In the genomic region with DNA sequence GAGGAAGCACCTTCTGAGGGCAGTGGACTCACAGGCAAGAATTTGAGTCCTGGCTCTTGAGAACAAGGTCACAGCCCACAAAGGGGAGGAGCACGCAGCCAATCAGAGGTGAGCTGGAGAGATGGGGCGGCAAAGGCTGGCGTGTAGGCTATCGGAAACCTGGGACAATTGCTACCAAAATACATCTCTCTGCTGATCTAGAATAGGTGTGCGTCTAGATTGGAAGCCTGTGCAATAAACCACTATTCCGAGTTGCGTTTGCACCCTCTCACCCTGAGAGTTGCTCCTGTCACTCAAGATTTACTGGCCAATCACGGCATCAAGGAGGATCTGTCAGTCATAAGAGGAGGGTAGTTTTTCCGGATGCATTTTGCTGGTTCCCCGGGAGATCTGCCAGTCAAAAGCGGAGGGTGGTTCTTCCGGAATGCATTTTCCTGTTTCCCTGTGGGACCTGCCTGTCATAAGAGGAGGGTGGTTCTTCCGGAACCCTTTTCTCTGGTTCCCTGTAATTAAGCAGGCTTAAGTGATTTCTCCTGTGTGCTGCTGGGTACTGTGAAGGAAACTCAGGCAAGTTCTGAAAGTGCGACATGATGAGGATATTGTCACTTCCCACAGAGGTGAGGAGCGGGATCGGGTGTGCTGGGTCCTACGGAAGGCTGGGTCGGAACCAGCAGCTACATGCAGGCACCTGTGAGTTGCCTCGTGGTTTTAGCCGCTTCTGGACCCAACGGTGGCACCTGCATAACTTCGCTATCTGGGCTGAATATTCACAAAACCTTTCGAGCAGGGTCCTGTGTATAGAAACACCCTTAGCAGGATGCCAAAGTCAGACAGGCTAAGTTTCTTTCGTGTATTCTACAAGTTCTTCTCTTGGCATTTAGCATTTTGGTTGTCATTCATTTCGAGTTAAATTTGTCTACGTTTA, we compare ENCODE assay signal across 8 mouse cellular contexts.
A peak's percentile ranks its signal among the peaks of the same experiment; 100 is the strongest.
DNase-seq lines count a peak whose midpoint lies in the region; ATAC-seq lines count a peak whose summit lies in the region.
"Not testable (repeated sequence)": the region's sequence is repeated elsewhere in the genome, so short reads cannot be mapped to it uniquely, and the experiment has no call there.

No protein-coding gene starts in this region.

- peak overlapping the region; percentile 55 for H3K4me2 ChIP-seq in heart, embryonic 14.5 days (ENCODE audit: low read length)
- peak overlapping the region; percentile 64 for H3K4me2 ChIP-seq in liver, embryonic 13.5 days
- peak overlapping the region; percentile 45 for H3K4me2 ChIP-seq in stomach, embryonic 16.5 days (ENCODE audit: low read depth, low read length)

- H3K27ac ChIP-seq in heart, embryonic 14.5 days (replicated peaks in 1 of 2; ENCODE audit: control insufficient read depth in 1 of 2, insufficient read depth in 1 of 2, low read depth in 2 of 2, low read length in 2 of 2), result peak overlapping the region; percentile 57 to 63; a peak in 3 of 4 replicates
- H3K27ac ChIP-seq in liver, embryonic 13.5 days; stomach, embryonic 16.5 days (ENCODE audit: low read length): not testable (repeated sequence)

- not testable (repeated sequence) for H3K27me3 ChIP-seq in heart, embryonic 14.5 days (ENCODE audit: control insufficient read depth, insufficient read depth, low read length); liver, embryonic 13.5 days; stomach, embryonic 16.5 days (ENCODE audit: control insufficient read depth, insufficient read depth, low read length)

- DNase-seq in c-Kit-negative CD71-positive TER-119-positive erythroid progenitor cells, embryonic 14.5 days (ENCODE audit: low read depth, low spot score), result peak; percentile 59
- DNase-seq in fibroblast of lung, adult 2 months (ENCODE audit: low read depth), result peak; percentile 95
- DNase-seq in kidney, postnatal 14 days, result peak; percentile 93
- peak; percentile 81 for DNase-seq in liver, embryonic 13.5 days
- DNase-seq in neural tube, embryonic 10.5 days (ENCODE audit: extremely low spot score, low spot score), result peak; percentile 77

- H3K9ac ChIP-seq in heart, embryonic 14.5 days (ENCODE audit: low read length), result peak overlapping the region; percentile 69
- H3K9ac ChIP-seq in liver, embryonic 13.5 days, result peak overlapping the region; percentile 62
- H3K9ac ChIP-seq in stomach, embryonic 16.5 days (ENCODE audit: low read length), result peak overlapping the region; percentile 65

- H3K9me3 ChIP-seq in heart, embryonic 14.5 days (ENCODE audit: control insufficient read depth, low read length); liver, embryonic 13.5 days (replicated peaks); stomach, embryonic 16.5 days (replicated peaks; ENCODE audit: control insufficient read depth, low read length): not testable (repeated sequence)

- H3K4me3 ChIP-seq in heart, embryonic 14.5 days (ENCODE audit: control insufficient read depth in 1 of 2, insufficient read depth in 1 of 2, low read depth in 1 of 2, low read length in 2 of 2), result peak overlapping the region; percentile 46 to 49
- H3K4me3 ChIP-seq in liver, embryonic 13.5 days (replicated peaks), result peak overlapping the region; percentile 63
- peak overlapping the region; percentile 50 for H3K4me3 ChIP-seq in stomach, embryonic 16.5 days (replicated peaks; ENCODE audit: low read length)

- peak; percentile 100 for ATAC-seq in CD4-positive, CD25-positive, alpha-beta regulatory T cell, adult 4 months
- peak; percentile 93 for ATAC-seq in heart, embryonic 14.5 days (ENCODE audit: insufficient number of reproducible peaks, insufficient read depth, low FRiP score, low read depth)
- peak; percentile 100 for ATAC-seq in liver, embryonic 13.5 days (ENCODE audit: low read depth)
- peak; percentile 100 for ATAC-seq in stomach, embryonic 16.5 days (ENCODE audit: insufficient read depth, low FRiP score)

- H3K4me1 ChIP-seq in heart, embryonic 14.5 days (ENCODE audit: control insufficient read depth in 2 of 2, insufficient read depth in 2 of 2, low read length in 2 of 2); liver, embryonic 13.5 days (replicated peaks); stomach, embryonic 16.5 days (ENCODE audit: control insufficient read depth, insufficient read depth, low read length): not testable (repeated sequence)

- 3% methylated on average over 22 of the region's 26 CpGs for WGBS in heart, embryonic 14.5 days
- under 1% methylated on average over 23 of the region's 26 CpGs for WGBS in liver, embryonic 13.5 days (ENCODE audit: insufficient replicate concordance)
- 2% methylated on average over 21 of the region's 26 CpGs for WGBS in stomach, embryonic 16.5 days

- H3K36me3 ChIP-seq in heart, embryonic 14.5 days (ENCODE audit: control insufficient read depth, insufficient read depth, low read length); liver, embryonic 13.5 days; stomach, embryonic 16.5 days (ENCODE audit: control insufficient read depth, insufficient read depth, low read length): not testable (repeated sequence)
